Comparison of ENCODE assay signal across 8 mouse cellular contexts in the genomic region with DNA sequence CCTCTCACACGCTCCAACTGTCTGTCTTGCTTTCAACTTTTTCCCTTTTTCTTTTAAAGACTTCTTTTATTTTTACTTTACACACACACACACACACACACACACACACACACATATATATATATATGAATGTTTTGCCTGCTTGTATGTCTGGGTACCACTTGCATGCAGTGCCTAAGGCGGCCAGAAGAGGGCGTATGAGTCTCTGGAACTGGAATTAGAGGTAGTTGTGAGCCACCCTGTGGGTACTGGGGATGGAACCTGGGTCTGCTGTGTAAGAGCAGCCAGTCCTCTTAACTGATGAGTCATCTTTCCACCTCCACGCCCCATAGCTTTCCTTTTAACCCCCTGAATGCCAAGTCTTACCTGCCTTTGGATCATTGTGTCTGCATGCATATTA. TPM values are rescaled to one million over a fixed set of nuclear protein-coding genes. Genes with fewer than 3 reads are reported as not detected.
DNase-seq lines count a peak whose midpoint lies in the region; ATAC-seq and TF ChIP-seq lines count a peak whose summit lies in the region.
"Had no signal": no experiment of that assay in that cellular context is flagged by ENCODE, and none has a peak within 500 bp of the region (broad histone marks: within the 10 kb centered on the region; RNA-seq: fewer than 3 reads in every experiment).

No protein-coding gene starts in this region.

- H3K4me1 ChIP-seq in heart, embryonic 10.5 days: peaks cover 9% of the 10 kb centered on the region

- intact Hi-C loops in left cerebral cortex, adult 2 months (cut with DNase I): no loop called here

- H3K4me3 ChIP-seq in left cerebral cortex, adult 2 months: no peak overlapping the region
- no peak overlapping the region for H3K4me3 ChIP-seq in heart, embryonic 10.5 days
- H3K4me3 ChIP-seq: liver, embryonic 15.5 days had no signal

- 0 out of 2 replicates have a peak, but pooled peaks have one; percentile 33 for ATAC-seq in megakaryocyte, adult 5-6 weeks (ENCODE audit: poor library complexity, severe bottlenecking)

- DNase-seq in left cerebral cortex, adult 2 months (ENCODE audit: extremely low spot score in 1 of 2, low spot score in 2 of 2): no peak
- no peak for DNase-seq in left cerebral cortex, adult 11 months (ENCODE audit: low spot score)
- peak; percentile 51 for DNase-seq in NIH3T3 (ENCODE audit: low read depth)
- DNase-seq in cerebellum, postnatal 25 days: peak; percentile 64 to 75
- no peak for DNase-seq in ovary, adult 18-20 months (ENCODE audit: low spot score)
- no peak for DNase-seq in heart, embryonic 10.5 days (ENCODE audit: low spot score)

- peaks cover 54% of the 10 kb centered on the region for H3K27me3 ChIP-seq in heart, embryonic 10.5 days (ENCODE audit: insufficient read depth, poor library complexity, severe bottlenecking)

- no peak overlapping the region for H3K27ac ChIP-seq in left cerebral cortex, adult 2 months
- H3K27ac ChIP-seq in heart, embryonic 10.5 days: no peak overlapping the region
- H3K27ac ChIP-seq: liver, embryonic 15.5 days had no signal

- TF ChIP-seq CTCF in left cerebral cortex, adult 2 months (IDR thresholded peaks at IDR 0.05): peak; percentile 55

- H3K36me3 ChIP-seq in heart, embryonic 10.5 days: no peaks in the 10 kb centered on the region
- H3K36me3 ChIP-seq: liver, embryonic 15.5 days had no signal

- no peaks in the 10 kb centered on the region for H3K9me3 ChIP-seq in heart, embryonic 10.5 days
- H3K9me3 ChIP-seq: liver, embryonic 15.5 days had no signal

- WGBS in heart, embryonic 10.5 days: 28% methylated on average over 4 of the region's 4 CpGs

RNA-seq across cellular contexts. Expression of gene Tmem81, which starts 17.9 kb away (rescaled TPM):
- total RNA-seq in left cerebral cortex, adult 2 months (2021): 1 to 10 TPM; 3.9 to 4.4 TPM
- 4.9 and 5.4 TPM in 2 replicates for total RNA-seq in megakaryocyte, adult 5-6 weeks (2015)
- total RNA-seq in megakaryocyte, adult 5-6 weeks (2017): 4.8 and 5.9 TPM in 2 replicates
- polyA plus RNA-seq in heart, embryonic 10.5 days (2016; fragmentation: Nextera tagmentation; extraction: Ambion mirVana): 1.2 and 1.3 TPM in 2 replicates

RNA-seq across cellular contexts. Expression of gene Cntn2, which starts 19.1 kb away (rescaled TPM):
- total RNA-seq in left cerebral cortex, adult 2 months (2021): 10 to 100 TPM; 69.6 to 78.8 TPM
- not detected in 2 replicates for total RNA-seq in megakaryocyte, adult 5-6 weeks (2015)
- total RNA-seq in megakaryocyte, adult 5-6 weeks (2017): not detected in 2 replicates
- 0.14 and 0.67 TPM in 2 replicates for polyA plus RNA-seq in heart, embryonic 10.5 days (2016; fragmentation: Nextera tagmentation; extraction: Ambion mirVana)

RNA-seq across cellular contexts. Expression of gene Rbbp5, which starts 46.8 kb away (rescaled TPM):
- 10 to 100 TPM; 55.1 to 62.5 TPM for total RNA-seq in left cerebral cortex, adult 2 months (2021)
- 47.9 and 53.9 TPM in 2 replicates for total RNA-seq in megakaryocyte, adult 5-6 weeks (2015)
- total RNA-seq in megakaryocyte, adult 5-6 weeks (2017): 63.0 and 72.4 TPM in 2 replicates
- 33.2 and 43.6 TPM in 2 replicates for polyA plus RNA-seq in heart, embryonic 10.5 days (2016; fragmentation: Nextera tagmentation; extraction: Ambion mirVana)

Comparison
In these comparisons a context has a peak if more than half of its experiments do, and no peak if none do; other contexts are left out.
1. DNase-seq: peak in NIH3T3 (single experiment) and cerebellum, postnatal 25 days (2 of 2); none in left cerebral cortex, adult 2 months (0 of 2), left cerebral cortex, adult 11 months (single experiment), ovary, adult 18-20 months (single experiment) and heart, embryonic 10.5 days (single experiment).
2. RNA of gene Cntn2, which starts 19.1 kb away (total RNA-seq): 69.6 to 78.8 TPM in left cerebral cortex, adult 2 months; not detected in megakaryocyte, adult 5-6 weeks; every median in the first group is over 10 times any median in the second.